Mouse (Mus musculus): ENCODE data around the gene 2010315B03Rik. TPM values are rescaled to one million over a fixed set of nuclear protein-coding genes. Genes with fewer than 3 reads are reported as not detected.
"Not testable (repeated sequence)": the region's sequence is repeated elsewhere in the genome, so short reads cannot be mapped to it uniquely, and the experiment has no call there.

The 2010315B03Rik gene
- polyA plus RNA-seq, 1 experiment from 2014 or later, result 3.8 TPM

- Histone ChIP-seq H3K27ac (ENCODE audit: low read length) (no peak overlapping the region), H3K4me1 (ENCODE audit: control insufficient read depth, low read depth, low read length) (no peaks in the 10 kb centered on the region), H3K4me3 (ENCODE audit: low read depth, low read length) (no peak overlapping the region), H3K4me2 (ENCODE audit: low read depth, low read length) (no peak overlapping the region), H3K9me3 (replicated peaks; ENCODE audit: control insufficient read depth, low read length) (peaks cover 8% of the 10 kb centered on the region), H3K36me3 (ENCODE audit: control insufficient read depth, insufficient read depth) (peaks cover 22% of the 10 kb centered on the region), H3K27me3 (ENCODE audit: control insufficient read depth, insufficient read depth, low read depth, low read length) (no peaks in the 10 kb centered on the region), H3K9ac (ENCODE audit: low read depth, low read length) (no peak overlapping the region)
- peak; percentile 47; the same call in 1 of the 2 replicates for ATAC-seq (ENCODE audit: low read depth)
Measured at GRCm38 (mm10) chr9:124273172-124273571, 39.3 kb downstream of the 2010315B03Rik start.

GRCm38 (mm10) chr9:124267929-124268328 lies 44.6 kb downstream of the 2010315B03Rik start:
- WGBS (ENCODE audit: insufficient replicate concordance), result 31% methylated on average over 2 of the region's 2 CpGs
- Histone ChIP-seq H3K9me3 (replicated peaks; ENCODE audit: control insufficient read depth, low read length) (peaks cover 8% of the 10 kb centered on the region), H3K4me1 (ENCODE audit: control insufficient read depth, low read depth, low read length) (no peaks in the 10 kb centered on the region), H3K9ac (ENCODE audit: low read depth, low read length) (no peak overlapping the region), H3K4me3 (ENCODE audit: low read depth, low read length) (no peak overlapping the region), H3K36me3 (ENCODE audit: control insufficient read depth, insufficient read depth) (peaks cover 22% of the 10 kb centered on the region), H3K27me3 (ENCODE audit: control insufficient read depth, insufficient read depth, low read depth, low read length) (no peaks in the 10 kb centered on the region), H3K27ac (ENCODE audit: low read length) (no peak overlapping the region), H3K4me2 (ENCODE audit: low read depth, low read length) (no peak overlapping the region)
- no peak for ATAC-seq (ENCODE audit: low read depth)

GRCm38 (mm10) chr9:124267493-124267892 lies 45.0 kb downstream of the 2010315B03Rik start:
- H3K27me3 ChIP-seq (ENCODE audit: control insufficient read depth, insufficient read depth, low read depth, low read length), result no peaks in the 10 kb centered on the region
- no peaks in the 10 kb centered on the region for H3K4me1 ChIP-seq (ENCODE audit: control insufficient read depth, low read depth, low read length)
- no peak overlapping the region for H3K4me3 ChIP-seq (ENCODE audit: low read depth, low read length)
- H3K4me2 ChIP-seq (ENCODE audit: low read depth, low read length), result no peak overlapping the region
- no peak for ATAC-seq (ENCODE audit: low read depth)
- no peak overlapping the region for H3K27ac ChIP-seq (ENCODE audit: low read length)
- H3K9me3 ChIP-seq (replicated peaks; ENCODE audit: control insufficient read depth, low read length), result peaks cover 8% of the 10 kb centered on the region
- no peak overlapping the region for H3K9ac ChIP-seq (ENCODE audit: low read depth, low read length)
- H3K36me3 ChIP-seq (ENCODE audit: control insufficient read depth, insufficient read depth), result peaks cover 22% of the 10 kb centered on the region

GRCm38 (mm10) chr9:124262987-124263717 lies 49.3 kb downstream of the 2010315B03Rik start:
- Histone ChIP-seq H3K9me3 (replicated peaks; ENCODE audit: control insufficient read depth, low read length) (no peaks in the 10 kb centered on the region), H3K4me1 (ENCODE audit: control insufficient read depth, low read depth, low read length) (no peaks in the 10 kb centered on the region), H3K9ac (ENCODE audit: low read depth, low read length) (no peak overlapping the region), H3K27ac (ENCODE audit: low read length) (no peak overlapping the region), H3K4me2 (ENCODE audit: low read depth, low read length) (no peak overlapping the region), H3K27me3 (ENCODE audit: control insufficient read depth, insufficient read depth, low read depth, low read length) (no peaks in the 10 kb centered on the region), H3K4me3 (ENCODE audit: low read depth, low read length) (no peak overlapping the region), H3K36me3 (ENCODE audit: control insufficient read depth, insufficient read depth) (no peaks in the 10 kb centered on the region)
- no peak for ATAC-seq (ENCODE audit: low read depth)
- 53% methylated on average over 4 of the region's 4 CpGs for WGBS (ENCODE audit: insufficient replicate concordance)

GRCm38 (mm10) chr9:124258067-124258556 lies 54.4 kb downstream of the 2010315B03Rik start:
- H3K27me3 ChIP-seq (ENCODE audit: control insufficient read depth, insufficient read depth, low read depth, low read length), result no peaks in the 10 kb centered on the region
- peaks cover 8% of the 10 kb centered on the region; the same call in 1 of the 2 replicates for H3K9me3 ChIP-seq (replicated peaks; ENCODE audit: control insufficient read depth, low read length)
- no peak overlapping the region for H3K9ac ChIP-seq (ENCODE audit: low read depth, low read length)
- WGBS (ENCODE audit: insufficient replicate concordance), result 10% methylated on average over 4 of the region's 4 CpGs
- no peak overlapping the region for H3K4me3 ChIP-seq (ENCODE audit: low read depth, low read length)
- H3K27ac ChIP-seq (ENCODE audit: low read length), result no peak overlapping the region
- no peak overlapping the region for H3K4me2 ChIP-seq (ENCODE audit: low read depth, low read length)
- no peaks in the 10 kb centered on the region for H3K36me3 ChIP-seq (ENCODE audit: control insufficient read depth, insufficient read depth)
- H3K4me1 ChIP-seq (ENCODE audit: control insufficient read depth, low read depth, low read length), result no peaks in the 10 kb centered on the region
- no peak for ATAC-seq (ENCODE audit: low read depth)

- WGBS (ENCODE audit: insufficient replicate concordance), result 53% methylated on average over 1 of the region's 1 CpGs
- Histone ChIP-seq H3K36me3 (ENCODE audit: control insufficient read depth, insufficient read depth) (no peaks in the 10 kb centered on the region), H3K9me3 (replicated peaks; ENCODE audit: control insufficient read depth, low read length) (peaks cover 8% of the 10 kb centered on the region; the same call in 1 of the 2 replicates), H3K4me2 (ENCODE audit: low read depth, low read length) (no peak overlapping the region), H3K9ac (ENCODE audit: low read depth, low read length) (no peak overlapping the region), H3K27ac (ENCODE audit: low read length) (no peak overlapping the region), H3K4me1 (ENCODE audit: control insufficient read depth, low read depth, low read length) (no peaks in the 10 kb centered on the region), H3K27me3 (ENCODE audit: control insufficient read depth, insufficient read depth, low read depth, low read length) (no peaks in the 10 kb centered on the region), H3K4me3 (ENCODE audit: low read depth, low read length) (no peak overlapping the region)
- ATAC-seq (ENCODE audit: low read depth), result peak; percentile 37; the same call in 1 of the 2 replicates
Measured at GRCm38 (mm10) chr9:124257200-124258066, 55.1 kb downstream of the 2010315B03Rik start.

GRCm38 (mm10) chr9:124256271-124257199 lies 56.0 kb downstream of the 2010315B03Rik start:
- 14% methylated on average over 1 of the region's 1 CpGs for WGBS (ENCODE audit: insufficient replicate concordance)
- ATAC-seq (ENCODE audit: low read depth), result peak; percentile 54

GRCm38 (mm10) chr9:124251438-124251837 lies 61.1 kb downstream of the 2010315B03Rik start:
- ATAC-seq (ENCODE audit: low read depth), result no peak
- H3K27ac ChIP-seq (ENCODE audit: low read length), result no peak overlapping the region

More at GRCm38 (mm10) chr9:124256271-124257199, 56.0 kb downstream of the 2010315B03Rik start:
- H3K4me1 ChIP-seq (ENCODE audit: control insufficient read depth, low read depth, low read length); H3K4me3 ChIP-seq (ENCODE audit: low read depth, low read length); H3K27me3 ChIP-seq (ENCODE audit: control insufficient read depth, insufficient read depth, low read depth, low read length); H3K9me3 ChIP-seq (replicated peaks; ENCODE audit: control insufficient read depth, low read length); H3K9ac ChIP-seq (ENCODE audit: low read depth, low read length); H3K4me2 ChIP-seq (ENCODE audit: low read depth, low read length); H3K27ac ChIP-seq (ENCODE audit: low read length); H3K36me3 ChIP-seq (ENCODE audit: control insufficient read depth, insufficient read depth): not testable (repeated sequence)

More at GRCm38 (mm10) chr9:124251438-124251837, 61.1 kb downstream of the 2010315B03Rik start:
- H3K4me2 ChIP-seq (ENCODE audit: low read depth, low read length), result no peak overlapping the region
- no peaks in the 10 kb centered on the region for H3K36me3 ChIP-seq (ENCODE audit: control insufficient read depth, insufficient read depth)
- H3K4me1 ChIP-seq (ENCODE audit: control insufficient read depth, low read depth, low read length), result no peaks in the 10 kb centered on the region
- H3K4me3 ChIP-seq (ENCODE audit: low read depth, low read length), result no peak overlapping the region
- no peaks in the 10 kb centered on the region for H3K27me3 ChIP-seq (ENCODE audit: control insufficient read depth, insufficient read depth, low read depth, low read length)
- no peaks in the 10 kb centered on the region for H3K9me3 ChIP-seq (replicated peaks; ENCODE audit: control insufficient read depth, low read length)
- H3K9ac ChIP-seq (ENCODE audit: low read depth, low read length), result no peak overlapping the region

Measured in liver, embryonic 16.5 days (tissue).